Mouse (Mus musculus) midbrain, embryonic 12.5 days (tissue): ENCODE data around the gene Glipr1. TPM values are rescaled to one million over a fixed set of nuclear protein-coding genes. Genes with fewer than 3 reads are reported as not detected.
A peak's percentile ranks its signal among the peaks of the same experiment; 100 is the strongest.

Experiments used
- ATAC-seq: fragments of 200-750 bp; cut with Nextera tagmentation; 2 replicates; pipeline ENCODE4 v1.8.0; 2017; ENCODE audit warnings: low read depth, moderate TSS enrichment, moderate library complexity; ENCODE audit not compliant: low FRiP score
- H3K27ac ChIP-seq: fragments of 300-500 bp; sonication (generic); replicated peaks from 2 replicates; pipeline ENCODE4 v1.5.1; 2016; ENCODE audit warnings: mild to moderate bottlenecking
- H3K27me3 ChIP-seq: fragments of 300-500 bp; sonication (generic); 2 replicates; pipeline ENCODE4 v1.6.1; 2016; ENCODE audit warnings: mild to moderate bottlenecking
- H3K36me3 ChIP-seq: fragments of 300-500 bp; sonication (generic); 2 replicates; pipeline ENCODE4 v1.6.1; 2016
- H3K4me1 ChIP-seq: fragments of 300-500 bp; sonication (generic); 2 replicates; pipeline ENCODE4 v1.6.1; 2016
- H3K4me2 ChIP-seq: fragments of 300-500 bp; sonication (generic); replicated peaks from 2 replicates; pipeline ENCODE4 v1.6.1; 2016; ENCODE audit warnings: mild to moderate bottlenecking, moderate library complexity
- H3K4me3 ChIP-seq: fragments of 300-500 bp; sonication (generic); 2 replicates; pipeline ENCODE4 v1.5.1; 2016; ENCODE audit warnings: mild to moderate bottlenecking
- H3K9ac ChIP-seq: fragments of 300-500 bp; sonication (generic); replicated peaks from 2 replicates; pipeline ENCODE4 v1.6.1; 2016; ENCODE audit warnings: mild to moderate bottlenecking, moderate library complexity
- H3K9me3 ChIP-seq: fragments of 300-500 bp; sonication (generic); 2 replicates; pipeline ENCODE4 v1.6.1; 2016; ENCODE audit warnings: mild to moderate bottlenecking
- WGBS: fragments of 180-500 bp; shearing (Covaris S2); methylation state at CpG from one replicate; pipeline ENCODE4 v1.1.7; 2016; 5-methylcytosine and 5-hydroxymethylcytosine counted together
- polyA plus RNA-seq: library from polyadenylated mRNA; unstranded; fragments of >200 nt; fragmentation: Nextera tagmentation; extraction: Ambion mirVana; gene quantifications from 2 replicates; pipeline ENCODE4 v1.2.1, GENCODE M21; 2016

The Glipr1 gene
- polyA plus RNA-seq, 1 experiment from 2014 or later = 0.88 TPM

- peak; percentile 86 for ATAC-seq
- Histone ChIP-seq H3K27me3 (peaks cover 3% of the 10 kb centered on the region; the same call in 1 of the 2 replicates), H3K9ac (no peak overlapping the region), H3K4me2 (no peak overlapping the region), H3K4me1 (no peaks in the 10 kb centered on the region), H3K9me3 (no peaks in the 10 kb centered on the region), H3K36me3 (no peaks in the 10 kb centered on the region), H3K4me3 (no peak overlapping the region), H3K27ac (no peak overlapping the region)
- WGBS = 58% methylated on average over 10 of the region's 10 CpGs
Measured at GRCm38 (mm10) chr10:111957271-111958045, 45.0 kb downstream of the Glipr1 start.

GRCm38 (mm10) chr10:111955836-111956235 is 46.6 kb downstream of the Glipr1 start:
- H3K9me3 ChIP-seq = no peaks in the 10 kb centered on the region
- 88% methylated on average over 2 of the region's 2 CpGs for WGBS
- ATAC-seq = no peak

GRCm38 (mm10) chr10:111949008-111949407 is 53.4 kb downstream of the Glipr1 start:
- Histone ChIP-seq H3K9me3 (no peaks in the 10 kb centered on the region), H3K27ac (no peak overlapping the region), H3K9ac (no peak overlapping the region), H3K27me3 (no peaks in the 10 kb centered on the region), H3K4me1 (no peaks in the 10 kb centered on the region), H3K36me3 (no peaks in the 10 kb centered on the region), H3K4me2 (no peak overlapping the region), H3K4me3 (no peak overlapping the region)
- WGBS = 18% methylated on average over 4 of the region's 4 CpGs
- no peak for ATAC-seq

More at GRCm38 (mm10) chr10:111955836-111956235, 46.6 kb downstream of the Glipr1 start:
- Histone ChIP-seq H3K36me3 (no peaks in the 10 kb centered on the region), H3K27ac (no peak overlapping the region), H3K9ac (no peak overlapping the region), H3K27me3 (peaks cover 3% of the 10 kb centered on the region; the same call in 1 of the 2 replicates), H3K4me3 (no peak overlapping the region), H3K4me2 (no peak overlapping the region), H3K4me1 (no peaks in the 10 kb centered on the region)

- no peak overlapping the region for H3K27ac ChIP-seq
- no peaks in the 10 kb centered on the region for H3K4me1 ChIP-seq
- H3K9ac ChIP-seq = no peak overlapping the region
- no peaks in the 10 kb centered on the region for H3K27me3 ChIP-seq
- H3K4me2 ChIP-seq = no peak overlapping the region
- no peaks in the 10 kb centered on the region for H3K9me3 ChIP-seq
- H3K36me3 ChIP-seq = no peaks in the 10 kb centered on the region
- H3K4me3 ChIP-seq = no peak overlapping the region
- no peak for ATAC-seq
- 88% methylated on average over 1 of the region's 1 CpGs for WGBS
Measured at GRCm38 (mm10) chr10:111948041-111948440, 54.4 kb downstream of the Glipr1 start.

- Histone ChIP-seq H3K4me3 (no peak overlapping the region), H3K36me3 (no peaks in the 10 kb centered on the region), H3K9me3 (no peaks in the 10 kb centered on the region), H3K4me2 (no peak overlapping the region), H3K4me1 (no peaks in the 10 kb centered on the region), H3K27ac (no peak overlapping the region), H3K9ac (no peak overlapping the region), H3K27me3 (no peaks in the 10 kb centered on the region)
- ATAC-seq = no peak
- 85% methylated on average over 3 of the region's 3 CpGs for WGBS
Measured at GRCm38 (mm10) chr10:111945563-111945962, 56.9 kb downstream of the Glipr1 start.

GRCm38 (mm10) chr10:111943026-111943425 is 59.4 kb downstream of the Glipr1 start:
- Histone ChIP-seq H3K4me3 (no peak overlapping the region), H3K4me2 (no peak overlapping the region), H3K27me3 (no peaks in the 10 kb centered on the region), H3K4me1 (no peaks in the 10 kb centered on the region), H3K9ac (no peak overlapping the region), H3K27ac (no peak overlapping the region), H3K9me3 (no peaks in the 10 kb centered on the region), H3K36me3 (no peaks in the 10 kb centered on the region)
- 84% methylated on average over 7 of the region's 7 CpGs for WGBS
- no peak for ATAC-seq

- H3K9me3 ChIP-seq = no peaks in the 10 kb centered on the region
- H3K9ac ChIP-seq = no peak overlapping the region
- H3K4me3 ChIP-seq = no peak overlapping the region
- ATAC-seq = no peak
- H3K27ac ChIP-seq = no peak overlapping the region
- H3K36me3 ChIP-seq = no peaks in the 10 kb centered on the region
- 79% methylated on average over 5 of the region's 5 CpGs for WGBS
- no peaks in the 10 kb centered on the region for H3K27me3 ChIP-seq
- no peak overlapping the region for H3K4me2 ChIP-seq
- H3K4me1 ChIP-seq = peaks cover 8% of the 10 kb centered on the region; the same call in 1 of the 2 replicates
Measured at GRCm38 (mm10) chr10:111937146-111937534, 65.3 kb downstream of the Glipr1 start.

- peaks cover 8% of the 10 kb centered on the region; the same call in 1 of the 2 replicates for H3K4me1 ChIP-seq
- no peak overlapping the region for H3K4me3 ChIP-seq
- H3K27me3 ChIP-seq = no peaks in the 10 kb centered on the region
- H3K9ac ChIP-seq = no peak overlapping the region
- ATAC-seq = no peak
- H3K27ac ChIP-seq = no peak overlapping the region
- H3K9me3 ChIP-seq = no peaks in the 10 kb centered on the region
- H3K4me2 ChIP-seq = no peak overlapping the region
- WGBS = 66% methylated on average over 13 of the region's 13 CpGs
- no peaks in the 10 kb centered on the region for H3K36me3 ChIP-seq
Measured at GRCm38 (mm10) chr10:111936491-111937145, 65.8 kb downstream of the Glipr1 start.

GRCm38 (mm10) chr10:111936021-111936420 is 66.4 kb downstream of the Glipr1 start:
- H3K36me3 ChIP-seq = no peaks in the 10 kb centered on the region
- H3K27me3 ChIP-seq = no peaks in the 10 kb centered on the region
- H3K4me2 ChIP-seq = no peak overlapping the region
- ATAC-seq = no peak
- H3K9ac ChIP-seq = no peak overlapping the region
- H3K9me3 ChIP-seq = no peaks in the 10 kb centered on the region
- no peak overlapping the region for H3K27ac ChIP-seq
- H3K4me3 ChIP-seq = no peak overlapping the region
- H3K4me1 ChIP-seq = peaks cover 8% of the 10 kb centered on the region; the same call in 1 of the 2 replicates
- 83% methylated on average over 4 of the region's 4 CpGs for WGBS

Other genes starting within 250 kb of the Glipr1 start
- gene Krr1, start 30.0 kb downstream of the Glipr1 start, polyA plus RNA-seq = 57.6 and 63.7 TPM in 2 replicates
- 0.26 TPM in 1 of 2 replicates, not detected in the other for gene Glipr1l1, start 57.6 kb upstream of the Glipr1 start, polyA plus RNA-seq
- gene Glipr1l2, start 80.7 kb upstream of the Glipr1 start, polyA plus RNA-seq = not detected in 2 replicates
- not detected in 2 replicates for gene Glipr1l3, start 157.7 kb upstream of the Glipr1 start, polyA plus RNA-seq
- 0.10 TPM in 1 of 2 replicates, not detected in the other for gene Caps2, start 161.0 kb upstream of the Glipr1 start, polyA plus RNA-seq